Mouse (Mus musculus) limb, embryonic 11.5 days (tissue): ENCODE measurements around the gene Ube2d2b. TPM values are rescaled to one million over a fixed set of nuclear protein-coding genes. Genes with fewer than 3 reads are reported as not detected.

Experiments used
- ATAC-seq: fragments of 200-750 bp; cut with Nextera tagmentation; 2 replicates; pipeline ENCODE4 v1.8.0; 2017; ENCODE audit warnings: low read depth; ENCODE audit not compliant: insufficient number of reproducible peaks, low FRiP score, low TSS enrichment
- DNase-seq: peaks from one replicate; pipeline ENCODE4 v3.0.0-alpha.2; 2015; ENCODE audit warnings: low spot score
- H3K27ac ChIP-seq: fragments of 300-500 bp; sonication (generic); replicated peaks from 2 replicates; pipeline ENCODE4 v1.5.1; 2014; ENCODE audit warnings: low read depth, mild to moderate bottlenecking, low read length
- H3K27me3 ChIP-seq: fragments of 300-500 bp; sonication (generic); 2 replicates; pipeline ENCODE4 v1.6.1; 2014; ENCODE audit warnings: mild to moderate bottlenecking, low read length, mixed read lengths; ENCODE audit not compliant: control insufficient read depth, insufficient read depth
- H3K36me3 ChIP-seq: fragments of 300-500 bp; sonication (generic); 2 replicates; pipeline ENCODE4 v1.6.1; 2014; ENCODE audit warnings: mild to moderate bottlenecking, low read length, moderate library complexity, mixed read lengths; ENCODE audit not compliant: control insufficient read depth, insufficient read depth
- H3K4me1 ChIP-seq: fragments of 300-500 bp; sonication (generic); 2 replicates; pipeline ENCODE4 v1.6.1; 2014; ENCODE audit warnings: low read length, mixed read lengths; ENCODE audit not compliant: control insufficient read depth, insufficient read depth
- H3K4me2 ChIP-seq: fragments of 300-500 bp; sonication (generic); 2 replicates; pipeline ENCODE4 v1.6.1; 2014; ENCODE audit warnings: low read depth, mild to moderate bottlenecking, moderate library complexity; ENCODE audit not compliant: severe bottlenecking
- H3K4me3 ChIP-seq: fragments of 300-500 bp; sonication (generic); 2 replicates; pipeline ENCODE4 v1.5.1; 2014; ENCODE audit warnings: low read depth, low read length
- H3K9ac ChIP-seq: fragments of 300-500 bp; sonication (generic); 2 replicates; pipeline ENCODE4 v1.6.1; 2014; ENCODE audit warnings: mild to moderate bottlenecking, low read length
- H3K9me3 ChIP-seq: fragments of 300-500 bp; sonication (generic); 2 replicates; pipeline ENCODE4 v1.6.1; 2016; ENCODE audit warnings: low read length; ENCODE audit not compliant: control insufficient read depth
- WGBS: fragments of 180-500 bp; shearing (Covaris S2); extraction: QIAGEN DNeasy Blood & Tissue Kit; methylation state at CpG from one replicate; pipeline ENCODE4 v1.1.7; 2014; 5-methylcytosine and 5-hydroxymethylcytosine counted together
- polyA plus RNA-seq: library from polyadenylated mRNA; unstranded; fragments of >200 nt; fragmentation: Nextera tagmentation; extraction: Ambion mirVana; gene quantifications from 2 replicates; pipeline ENCODE4 v1.2.1, GENCODE M21; 2014

Ube2d2b gene
- polyA plus RNA-seq, 1 experiment from 2014 or later, result 0.23 TPM

GRCm38 (mm10) chr5:107874561-107875260, 44.8 kb downstream of the Ube2d2b start, which contains the start of gene Evi5:
Gene Evi5 (minus strand): TSS chr5:107875107.
- Histone ChIP-seq H3K4me1 (no peaks in the 10 kb centered on the region; the same call in 1 of the 2 replicates), H3K36me3 (no peaks in the 10 kb centered on the region), H3K4me3 (no peak within 1 kb of the TSS), H3K9ac (no peak within 1 kb of the TSS), H3K9me3 (no peaks in the 10 kb centered on the region), H3K4me2 (no peak within 1 kb of the TSS), H3K27ac (no peak within 1 kb of the TSS), H3K27me3 (no peaks in the 10 kb centered on the region)
- 42% methylated on average over 4 of the region's 4 CpGs for WGBS
- DNase-seq (no peak), ATAC-seq (no peak)

GRCm38 (mm10) chr5:107875261-107875611, 45.3 kb downstream of the Ube2d2b start:
- Histone ChIP-seq H3K9ac (no peak overlapping the region), H3K9me3 (no peaks in the 10 kb centered on the region), H3K4me1 (no peaks in the 10 kb centered on the region; the same call in 1 of the 2 replicates), H3K4me3 (no peak overlapping the region), H3K4me2 (no peak overlapping the region), H3K27me3 (no peaks in the 10 kb centered on the region), H3K27ac (no peak overlapping the region), H3K36me3 (no peaks in the 10 kb centered on the region)
- ATAC-seq (no peak), DNase-seq (no peak)

- H3K4me2 ChIP-seq, result no peak overlapping the region
- DNase-seq, result no peak
- whole genome bisulfite sequencing, result 76% methylated on average over 1 of the region's 1 CpGs
- no peaks in the 10 kb centered on the region for H3K36me3 ChIP-seq
- no peaks in the 10 kb centered on the region for H3K27me3 ChIP-seq
- no peaks in the 10 kb centered on the region for H3K9me3 ChIP-seq
- H3K27ac ChIP-seq, result no peak overlapping the region
- ATAC-seq, result no peak
- no peak overlapping the region for H3K4me3 ChIP-seq
- no peaks in the 10 kb centered on the region; the same call in 1 of the 2 replicates for H3K4me1 ChIP-seq
- no peak overlapping the region for H3K9ac ChIP-seq
Observed at GRCm38 (mm10) chr5:107877053-107877452, 47.2 kb downstream of the Ube2d2b start.

- DNase-seq, result no peak
Observed at GRCm38 (mm10) chr5:107880710-107881109, 50.8 kb downstream of the Ube2d2b start.

More at GRCm38 (mm10) chr5:107880710-107881109, 50.8 kb downstream of the Ube2d2b start:
- Histone ChIP-seq H3K4me3 (no peak overlapping the region), H3K9me3 (no peaks in the 10 kb centered on the region), H3K27ac (no peak overlapping the region), H3K4me1 (no peaks in the 10 kb centered on the region), H3K36me3 (no peaks in the 10 kb centered on the region), H3K27me3 (no peaks in the 10 kb centered on the region), H3K4me2 (no peak overlapping the region), H3K9ac (no peak overlapping the region)
- WGBS, result 73% methylated on average over 5 of the region's 5 CpGs
- ATAC-seq, result no peak

Other genes starting within 250 kb of the Ube2d2b start
- gene Rpap2, start 232.7 kb upstream of the Ube2d2b start, polyA plus RNA-seq, result 20.3 and 23.9 TPM in 2 replicates
- gene Glmn, start 232.2 kb upstream of the Ube2d2b start, polyA plus RNA-seq, result 42.2 and 42.5 TPM in 2 replicates
- 0.13 TPM in 1 of 2 replicates, not detected in the other for gene Gfi1, start 104.1 kb upstream of the Ube2d2b start, polyA plus RNA-seq
- gene Evi5, start 45.0 kb downstream of the Ube2d2b start, polyA plus RNA-seq, result 65.6 and 66.9 TPM in 2 replicates
- gene Rpl5, start 70.4 kb downstream of the Ube2d2b start, polyA plus RNA-seq, result 91.0 and 95.9 TPM in 2 replicates
- 17.6 and 18.8 TPM in 2 replicates for gene Fam69a, start 157.0 kb downstream of the Ube2d2b start, polyA plus RNA-seq
- gene Mtf2, start 235.6 kb downstream of the Ube2d2b start, polyA plus RNA-seq, result 170 and 172 TPM in 2 replicates